Comparison of ENCODE assay signal across 16 mouse cellular contexts in genomic region chr5:112220203-112220602, GRCm38 (mm10). TPM values are rescaled to one million over a fixed set of nuclear protein-coding genes. Genes with fewer than 3 reads are reported as not detected.
A peak's percentile ranks its signal among the peaks of the same experiment; 100 is the strongest.
DNase-seq lines count a peak whose midpoint lies in the region; ATAC-seq and TF ChIP-seq lines count a peak whose summit lies in the region.
"Had no signal": no experiment of that assay in that cellular context is flagged by ENCODE, and none has a peak within 500 bp of the region (broad histone marks: within the 10 kb centered on the region; RNA-seq: fewer than 3 reads in every experiment).

No protein-coding gene starts in this region.

- no peak for DNase-seq in forebrain, embryonic 10.5 days (ENCODE audit: extremely low spot score, low spot score)
- peak; percentile 21 for DNase-seq in lung, postnatal 10 days
- DNase-seq in lung, adult 2 months, result no peak
- DNase-seq in natural killer cell, adult 2 months (ENCODE audit: low spot score in 2 of 2), result peak; percentile 60 to 76
- no peak for DNase-seq in spleen, postnatal 36 days (ENCODE audit: low spot score in 2 of 2)
- DNase-seq in gastrocnemius, adult 8-10 months (ENCODE audit: low spot score in 2 of 2), result no peak
- DNase-seq: adrenal gland, postnatal 36 days; cerebellum, postnatal 36 days; gastrocnemius, postnatal 25 days had no signal

- ATAC-seq in forebrain, embryonic 13.5 days, result no peak
- ATAC-seq in megakaryocyte, adult 5-6 weeks (ENCODE audit: poor library complexity, severe bottlenecking), result peak; percentile 77
- ATAC-seq: forebrain, embryonic 15.5 days; intestine, embryonic 15.5 days had no signal

- WGBS in forebrain, embryonic 10.5 days, result 92% methylated on average over 8 of the region's 8 CpGs
- WGBS in forebrain, embryonic 13.5 days, result 89% methylated on average over 8 of the region's 8 CpGs
- 42% methylated on average over 8 of the region's 8 CpGs for WGBS in lung, adult 2 months

- no peak overlapping the region for H3K4me2 ChIP-seq in forebrain, embryonic 13.5 days
- H3K4me2 ChIP-seq: embryonic facial prominence, embryonic 13.5 days; forebrain, embryonic 15.5 days; intestine, embryonic 15.5 days had no signal

- peaks cover 97% of the 10 kb centered on the region for H3K4me1 ChIP-seq in forebrain, embryonic 10.5 days
- peaks cover 95% of the 10 kb centered on the region for H3K4me1 ChIP-seq in forebrain, embryonic 13.5 days
- peaks cover 4% of the 10 kb centered on the region; the same call in 1 of the 2 replicates for H3K4me1 ChIP-seq in lung, adult 2 months (ENCODE audit: control insufficient read depth, insufficient read depth, low read length)

- H3K9ac ChIP-seq in forebrain, embryonic 13.5 days, result no peak overlapping the region
- H3K9ac ChIP-seq: embryonic facial prominence, embryonic 13.5 days; forebrain, embryonic 15.5 days; intestine, embryonic 15.5 days had no signal

- TF ChIP-seq POLR2A in lung, adult 2 months (IDR thresholded peaks at IDR 0.05; ENCODE audit: borderline replicate concordance, extremely low read depth, low read depth, low read length), result no peak

- no peak overlapping the region for H3K4me3 ChIP-seq in forebrain, embryonic 10.5 days
- no peak overlapping the region for H3K4me3 ChIP-seq in forebrain, embryonic 13.5 days
- no peak overlapping the region for H3K4me3 ChIP-seq in lung, adult 2 months (replicated peaks; ENCODE audit: extremely low read depth, low read depth, low read length)
- H3K4me3 ChIP-seq: embryonic facial prominence, embryonic 13.5 days; forebrain, embryonic 15.5 days; intestine, embryonic 15.5 days had no signal

- TF ChIP-seq CTCF in lung, adult 2 months (IDR thresholded peaks at IDR 0.05; ENCODE audit: insufficient read depth, low read length), result no peak

- peaks cover 76% of the 10 kb centered on the region for H3K36me3 ChIP-seq in forebrain, embryonic 10.5 days (replicated peaks)
- peaks cover 82% of the 10 kb centered on the region for H3K36me3 ChIP-seq in forebrain, embryonic 13.5 days (ENCODE audit: poor library complexity, severe bottlenecking)
- H3K36me3 ChIP-seq: embryonic facial prominence, embryonic 13.5 days; intestine, embryonic 15.5 days had no signal

- 0 out of 2 replicates have a peak overlapping the region, but pooled peaks have one; percentile 41 for H3K27ac ChIP-seq in forebrain, embryonic 10.5 days
- no peak overlapping the region for H3K27ac ChIP-seq in forebrain, embryonic 13.5 days
- H3K27ac ChIP-seq: embryonic facial prominence, embryonic 13.5 days; forebrain, embryonic 15.5 days; intestine, embryonic 15.5 days had no signal

- no peaks in the 10 kb centered on the region; the same call in 1 of the 2 replicates for H3K27me3 ChIP-seq in forebrain, embryonic 10.5 days (ENCODE audit: poor library complexity, severe bottlenecking)
- H3K27me3 ChIP-seq in forebrain, embryonic 13.5 days, result no peaks in the 10 kb centered on the region
- H3K27me3 ChIP-seq: forebrain, embryonic 15.5 days had no signal

- no peaks in the 10 kb centered on the region for H3K9me3 ChIP-seq in forebrain, embryonic 10.5 days
- no peaks in the 10 kb centered on the region for H3K9me3 ChIP-seq in forebrain, embryonic 13.5 days (replicated peaks)
- H3K9me3 ChIP-seq: embryonic facial prominence, embryonic 13.5 days; forebrain, embryonic 15.5 days; intestine, embryonic 15.5 days had no signal

RNA-seq across cellular contexts. Expression of gene Cryba4, which starts 32.1 kb away (rescaled TPM):
- polyA plus RNA-seq in forebrain, embryonic 10.5 days (2016; fragmentation: Nextera tagmentation; extraction: Ambion mirVana), result 0.48 TPM in 1 of 2 replicates, not detected in the other
- 0.42 and 1.6 TPM in 2 replicates for polyA plus RNA-seq in forebrain, embryonic 13.5 days (2015; fragmentation: Nextera tagmentation; extraction: Ambion mirVana)
- 1.0 and 1.4 TPM in 2 replicates for polyA plus RNA-seq in lung, adult 2 months (2012; rRNA removed)
- 5.2 and 8.4 TPM in 2 replicates for total RNA-seq in megakaryocyte, adult 5-6 weeks (2015)
- total RNA-seq in megakaryocyte, adult 5-6 weeks (2017), result 3.3 and 3.7 TPM in 2 replicates
- total RNA-seq in gastrocnemius, adult 8-10 months (2022), result under 1 TPM in 2 of 4 experiments, not detected in 2; 0.40 to 0.58 TPM

RNA-seq across cellular contexts. Expression of gene Crybb1, which starts 35.4 kb away (rescaled TPM):
- 0.30 TPM in 1 of 2 replicates, not detected in the other for polyA plus RNA-seq in forebrain, embryonic 10.5 days (2016; fragmentation: Nextera tagmentation; extraction: Ambion mirVana)
- polyA plus RNA-seq in forebrain, embryonic 13.5 days (2015; fragmentation: Nextera tagmentation; extraction: Ambion mirVana), result 2.1 TPM in 2 replicates
- polyA plus RNA-seq in lung, adult 2 months (2012; rRNA removed), result 0.14 TPM in 1 of 2 replicates, not detected in the other
- total RNA-seq in megakaryocyte, adult 5-6 weeks (2015), result 2.4 and 4.2 TPM in 2 replicates
- total RNA-seq in megakaryocyte, adult 5-6 weeks (2017), result 1.2 and 2.3 TPM in 2 replicates
- total RNA-seq in gastrocnemius, adult 8-10 months (2022), result 1 to 10 TPM; 1.2 to 2.7 (median 2.2) TPM
- total RNA-seq: ES-E14; liver, adult 2 months had no signal
- polyA plus RNA-seq: liver, adult 2 months had no signal

RNA-seq across cellular contexts. Expression of gene Tpst2, which starts 56.3 kb away (rescaled TPM):
- polyA plus RNA-seq in forebrain, embryonic 10.5 days (2016; fragmentation: Nextera tagmentation; extraction: Ambion mirVana), result 36.7 and 37.7 TPM in 2 replicates
- 28.4 and 29.8 TPM in 2 replicates for polyA plus RNA-seq in forebrain, embryonic 13.5 days (2015; fragmentation: Nextera tagmentation; extraction: Ambion mirVana)
- 122 and 144 TPM in 2 replicates for polyA plus RNA-seq in lung, adult 2 months (2012; rRNA removed)
- total RNA-seq in megakaryocyte, adult 5-6 weeks (2015), result 52.1 and 57.5 TPM in 2 replicates
- total RNA-seq in megakaryocyte, adult 5-6 weeks (2017), result 69.2 and 77.0 TPM in 2 replicates
- 10 to 100 TPM; 13.4 to 17.6 (median 16.0) TPM for total RNA-seq in gastrocnemius, adult 8-10 months (2022)

Comparison
In these comparisons a context has a peak if more than half of its experiments do, and no peak if none do; other contexts are left out.
1. DNase-seq: peak in lung, postnatal 10 days (single experiment) and natural killer cell, adult 2 months (2 of 2); none in forebrain, embryonic 10.5 days (single experiment), lung, adult 2 months (single experiment), spleen, postnatal 36 days (0 of 2) and gastrocnemius, adult 8-10 months (0 of 2).